Mouse (Mus musculus) MEL (cell line): ENCODE data around the gene Immp2l.

Experiments
- CHD1 ChIP-seq: IDR thresholded peaks from 2 replicates; pipeline ENCODE4 v1.6.1; 2012; ENCODE audit warnings: low read depth, mild to moderate bottlenecking, inconsistent platforms, low read length, improper control_type of control experiment
- CTCF ChIP-seq, 3 experiments: IDR thresholded peaks in 2 of 3; conservative IDR thresholded peaks in 1 of 3; 2 replicates each; pipeline ENCODE4 v1.5.1; 2011 to 2012; ENCODE audit warnings: low read length in 3 of 3, low read depth in 2 of 3, mild to moderate bottlenecking in 2 of 3, improper control_type of control experiment in 1 of 3, inconsistent platforms in 1 of 3, mixed read lengths in 1 of 3, moderate library complexity in 1 of 3; ENCODE audit not compliant: control insufficient read depth in 1 of 3, insufficient read depth in 1 of 3, poor library complexity in 1 of 3, severe bottlenecking in 1 of 3
- EP300 ChIP-seq, 2 experiments: IDR thresholded peaks; 2 replicates each; pipeline ENCODE4 v1.6.1; 2011; ENCODE audit warnings: improper control_type of control experiment in 2 of 2, low read length in 2 of 2, low read depth in 1 of 2, mild to moderate bottlenecking in 1 of 2
- GABPA ChIP-seq: IDR thresholded peaks from 2 replicates; pipeline ENCODE4 v1.6.1; 2012; ENCODE audit warnings: low read depth, mild to moderate bottlenecking, inconsistent platforms, low read length, improper control_type of control experiment, moderate library complexity
- GATA1 ChIP-seq: IDR thresholded peaks from 2 replicates; pipeline ENCODE4 v1.6.1; 2011; ENCODE audit warnings: low read depth, low read length, improper control_type of control experiment
- KAT2A ChIP-seq: conservative IDR thresholded peaks from 2 replicates; pipeline ENCODE4 v1.6.1; 2012; ENCODE audit warnings: low read depth, low read length, improper control_type of control experiment, inconsistent platforms
- MYB ChIP-seq: IDR thresholded peaks from 2 replicates; pipeline ENCODE4 v1.6.1; 2011; ENCODE audit warnings: mild to moderate bottlenecking, low read depth, low read length, improper control_type of control experiment
- NRF1 ChIP-seq: IDR thresholded peaks from 2 replicates; pipeline ENCODE4 v1.6.1; 2014; ENCODE audit warnings: low read depth, mild to moderate bottlenecking, inconsistent platforms, low read length, improper control_type of control experiment, moderate library complexity; ENCODE audit not compliant: poor library complexity, insufficient read depth, severe bottlenecking
- POLR2A ChIP-seq, 2 experiments: IDR thresholded peaks; 2 replicates each; pipeline ENCODE4 v1.6.1; 2011 to 2012; ENCODE audit warnings: low read length in 2 of 2, mild to moderate bottlenecking in 2 of 2, control low read depth in 1 of 2, improper control_type of control experiment in 1 of 2, low read depth in 1 of 2, moderate library complexity in 1 of 2; ENCODE audit not compliant: control insufficient read depth in 1 of 2, insufficient read depth in 1 of 2, poor library complexity in 1 of 2
- POLR2AphosphoS2 ChIP-seq: IDR thresholded peaks from 2 replicates; pipeline ENCODE4 v1.6.1; 2011; ENCODE audit warnings: low read length, improper control_type of control experiment
- SMC3 ChIP-seq: IDR thresholded peaks from 2 replicates; pipeline ENCODE4 v1.6.1; 2011; ENCODE audit warnings: low read depth, low read length, improper control_type of control experiment
- ZNF384 ChIP-seq: IDR thresholded peaks from 2 replicates; pipeline ENCODE4 v1.6.1; 2012; ENCODE audit warnings: low read depth, mild to moderate bottlenecking, inconsistent platforms, low read length, improper control_type of control experiment

DNA sequence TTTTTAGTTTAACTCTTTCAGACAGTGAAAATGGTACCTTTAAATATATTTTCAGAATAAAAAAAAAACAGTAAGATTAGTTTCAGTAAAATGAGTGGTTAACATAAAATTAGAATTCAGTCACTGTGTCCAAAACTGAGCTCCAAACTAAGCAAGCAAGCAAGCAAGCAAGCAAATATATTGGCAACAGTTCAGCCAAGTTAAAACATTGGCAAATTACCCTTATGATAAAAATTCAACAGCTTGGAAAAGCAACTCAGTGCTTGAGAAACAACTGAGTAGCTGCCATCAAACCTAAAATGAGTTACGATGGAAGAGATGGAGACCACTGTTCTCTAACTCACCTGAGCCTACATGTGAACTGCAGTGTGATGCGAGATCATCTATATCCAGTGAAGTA, 926.8 kb downstream of the Immp2l start:
- no peak for TF ChIP-seq CTCF (IDR thresholded peaks at IDR 0.05 in 2 of 3, conservative IDR thresholded peaks at IDR 0.05 in 1 of 3; ENCODE audit: control insufficient read depth in 1 of 3, insufficient read depth in 1 of 3, low read depth in 2 of 3, low read length in 3 of 3, poor library complexity in 1 of 3, severe bottlenecking in 1 of 3)
- no peak for TF ChIP-seq KAT2A
- TF ChIP-seq MYB, result no peak
- no peak for TF ChIP-seq ZNF384
- TF ChIP-seq SMC3, result no peak
- no peak for TF ChIP-seq NRF1
- TF ChIP-seq GABPA, result no peak
- TF ChIP-seq POLR2A (IDR thresholded peaks at IDR 0.05; ENCODE audit: control insufficient read depth in 1 of 2, insufficient read depth in 1 of 2, low read depth in 1 of 2, low read length in 2 of 2, poor library complexity in 1 of 2), result no peak
- TF ChIP-seq GATA1, result no peak
- TF ChIP-seq CHD1, result no peak
- no peak for TF ChIP-seq POLR2AphosphoS2
- TF ChIP-seq EP300 (IDR thresholded peaks at IDR 0.05; ENCODE audit: low read depth in 1 of 2, low read length in 2 of 2), result no peak
